Mouse (Mus musculus) forebrain, embryonic 10.5 days (tissue): ENCODE measurements at regions not wholly inside any gene's neighbourhood (a gene's known extent, or its start where the extent isn't known, plus 50 kb on each side); places are given as distances from the start of the nearest gene placed in this dataset.
A peak's percentile ranks its signal among the peaks of the same experiment; 100 is the strongest.

Experiments
- DNase-seq: peaks from one replicate; pipeline ENCODE4 v3.0.0-alpha.2; 2017; ENCODE audit warnings: low spot score; ENCODE audit errors: extremely low spot score
- H3K27ac ChIP-seq: fragments of 300-500 bp; sonication (generic); 2 replicates; pipeline ENCODE4 v1.5.1; 2016; ENCODE audit warnings: mild to moderate bottlenecking
- H3K27me3 ChIP-seq: fragments of 300-500 bp; sonication (generic); 2 replicates; pipeline ENCODE4 v1.6.1; 2016; ENCODE audit warnings: mild to moderate bottlenecking; ENCODE audit not compliant: poor library complexity, severe bottlenecking
- H3K36me3 ChIP-seq: fragments of 300-500 bp; sonication (generic); replicated peaks from 2 replicates; pipeline ENCODE4 v1.6.1; 2016; ENCODE audit warnings: mild to moderate bottlenecking, moderate library complexity
- H3K4me1 ChIP-seq: fragments of 300-500 bp; sonication (generic); 2 replicates; pipeline ENCODE4 v1.6.1; 2016
- H3K4me3 ChIP-seq: fragments of 300-500 bp; sonication (generic); 2 replicates; pipeline ENCODE4 v1.5.1; 2016; ENCODE audit warnings: mild to moderate bottlenecking, moderate library complexity
- H3K9me3 ChIP-seq: fragments of 300-500 bp; sonication (generic); 2 replicates; pipeline ENCODE4 v1.6.1; 2016; ENCODE audit warnings: mild to moderate bottlenecking, moderate library complexity
- WGBS: fragments of 180-500 bp; shearing (Covaris S2); methylation state at CpG from one replicate; pipeline ENCODE4 v1.1.7; 2016; 5-methylcytosine and 5-hydroxymethylcytosine counted together

GRCm38 (mm10) chr10:118501571-118501970 lies 60.7 kb downstream of the Ifng start:
- 88% methylated on average over 3 of the region's 3 CpGs for WGBS
- H3K27me3 ChIP-seq, result no peaks in the 10 kb centered on the region
- H3K4me3 ChIP-seq, result no peak overlapping the region
- H3K4me1 ChIP-seq, result peaks cover 6% of the 10 kb centered on the region
- no peaks in the 10 kb centered on the region for H3K36me3 ChIP-seq
- H3K27ac ChIP-seq, result no peak overlapping the region
- DNase-seq, result no peak
- no peaks in the 10 kb centered on the region for H3K9me3 ChIP-seq

GRCm38 (mm10) chr10:118504811-118505210 lies 64.0 kb downstream of the Ifng start:
- no peak for DNase-seq
- 76% methylated on average over 4 of the region's 4 CpGs for WGBS
- Histone ChIP-seq H3K27ac (no peak overlapping the region), H3K27me3 (no peaks in the 10 kb centered on the region), H3K4me3 (no peak overlapping the region), H3K4me1 (peaks cover 8% of the 10 kb centered on the region), H3K36me3 (no peaks in the 10 kb centered on the region), H3K9me3 (no peaks in the 10 kb centered on the region)

GRCm38 (mm10) chr10:118506154-118506553 lies 65.3 kb downstream of the Ifng start:
- Histone ChIP-seq H3K4me3 (no peak overlapping the region), H3K27ac (0 out of 2 replicates have a peak overlapping the region, but pooled peaks have one; percentile 51), H3K4me1 (peaks cover 8% of the 10 kb centered on the region), H3K9me3 (no peaks in the 10 kb centered on the region), H3K36me3 (no peaks in the 10 kb centered on the region), H3K27me3 (no peaks in the 10 kb centered on the region)
- 61% methylated on average over 4 of the region's 4 CpGs for WGBS
- no peak for DNase-seq

- Histone ChIP-seq H3K4me1 (peaks cover 8% of the 10 kb centered on the region), H3K27me3 (no peaks in the 10 kb centered on the region), H3K27ac (no peak overlapping the region), H3K4me3 (no peak overlapping the region), H3K36me3 (no peaks in the 10 kb centered on the region), H3K9me3 (no peaks in the 10 kb centered on the region)
- DNase-seq, result no peak
- WGBS, result 60% methylated on average over 2 of the region's 2 CpGs
These were observed 66.8 kb downstream of the Ifng start for GRCm38 (mm10) chr10:118507630-118508029.

- no peaks in the 10 kb centered on the region for H3K9me3 ChIP-seq
- H3K27ac ChIP-seq, result no peak overlapping the region
- no peaks in the 10 kb centered on the region for H3K4me1 ChIP-seq
- no peak overlapping the region for H3K4me3 ChIP-seq
- WGBS, result 87% methylated on average over 3 of the region's 3 CpGs
- no peaks in the 10 kb centered on the region for H3K36me3 ChIP-seq
- H3K27me3 ChIP-seq, result no peaks in the 10 kb centered on the region
- DNase-seq, result no peak
These were observed 76.0 kb downstream of the Ifng start for GRCm38 (mm10) chr10:118516839-118517238.

- DNase-seq, result no peak
- H3K4me3 ChIP-seq, result no peak overlapping the region
- WGBS, result 93% methylated on average over 2 of the region's 2 CpGs
- no peaks in the 10 kb centered on the region for H3K4me1 ChIP-seq
- H3K9me3 ChIP-seq, result no peaks in the 10 kb centered on the region
- H3K36me3 ChIP-seq, result no peaks in the 10 kb centered on the region
- H3K27ac ChIP-seq, result no peak overlapping the region
- H3K27me3 ChIP-seq, result no peaks in the 10 kb centered on the region
These were observed 77.1 kb downstream of the Ifng start for GRCm38 (mm10) chr10:118517995-118518394.

- H3K27me3 ChIP-seq, result no peaks in the 10 kb centered on the region
- no peak for DNase-seq
- no peaks in the 10 kb centered on the region for H3K36me3 ChIP-seq
- no peak overlapping the region for H3K27ac ChIP-seq
- H3K9me3 ChIP-seq, result no peaks in the 10 kb centered on the region
- H3K4me3 ChIP-seq, result no peak overlapping the region
- WGBS, result 20% methylated on average over 1 of the region's 1 CpGs
- no peaks in the 10 kb centered on the region for H3K4me1 ChIP-seq
These were observed 105.1 kb downstream of the Ifng start for GRCm38 (mm10) chr10:118545966-118546365.

GRCm38 (mm10) chr10:118550201-118550600 lies 109.4 kb downstream of the Ifng start:
- no peak overlapping the region for H3K4me3 ChIP-seq
- no peaks in the 10 kb centered on the region for H3K4me1 ChIP-seq
- H3K36me3 ChIP-seq, result no peaks in the 10 kb centered on the region
- no peaks in the 10 kb centered on the region for H3K9me3 ChIP-seq
- no peak overlapping the region for H3K27ac ChIP-seq
- no peak for DNase-seq
- WGBS, result 90% methylated on average over 4 of the region's 4 CpGs
- no peaks in the 10 kb centered on the region for H3K27me3 ChIP-seq

- no peak overlapping the region for H3K27ac ChIP-seq
- H3K4me3 ChIP-seq, result no peak overlapping the region
- no peaks in the 10 kb centered on the region for H3K9me3 ChIP-seq
- 82% methylated on average over 6 of the region's 6 CpGs for WGBS
- H3K36me3 ChIP-seq, result no peaks in the 10 kb centered on the region
- no peak for DNase-seq
- no peaks in the 10 kb centered on the region for H3K27me3 ChIP-seq
- H3K4me1 ChIP-seq, result peaks cover under 1% of the 10 kb centered on the region; the same call in 1 of the 2 replicates
These were observed 118.0 kb downstream of the Ifng start for GRCm38 (mm10) chr10:118558848-118559247.

- DNase-seq, result no peak
- Histone ChIP-seq H3K4me3 (no peak overlapping the region), H3K4me1 (peaks cover 7% of the 10 kb centered on the region), H3K9me3 (no peaks in the 10 kb centered on the region), H3K27me3 (no peaks in the 10 kb centered on the region), H3K27ac (no peak overlapping the region), H3K36me3 (no peaks in the 10 kb centered on the region)
- whole genome bisulfite sequencing, result 68% methylated on average over 8 of the region's 8 CpGs
These were observed 123.2 kb downstream of the Ifng start for GRCm38 (mm10) chr10:118564041-118564440.

- no peaks in the 10 kb centered on the region for H3K9me3 ChIP-seq
- WGBS, result 87% methylated on average over 16 of the region's 16 CpGs
- DNase-seq, result no peak
These were observed 123.9 kb downstream of the Ifng start for GRCm38 (mm10) chr10:118564528-118565268.

GRCm38 (mm10) chr10:118568617-118569016 lies 127.8 kb downstream of the Ifng start:
- 87% methylated on average over 10 of the region's 10 CpGs for WGBS
- Histone ChIP-seq H3K9me3 (no peaks in the 10 kb centered on the region), H3K27ac (no peak overlapping the region), H3K4me3 (no peak overlapping the region), H3K4me1 (peaks cover 7% of the 10 kb centered on the region), H3K36me3 (no peaks in the 10 kb centered on the region), H3K27me3 (no peaks in the 10 kb centered on the region)
- no peak for DNase-seq

More at GRCm38 (mm10) chr10:118564528-118565268, 123.9 kb downstream of the Ifng start:
- Histone ChIP-seq H3K4me3 (no peak overlapping the region), H3K36me3 (no peaks in the 10 kb centered on the region), H3K4me1 (peaks cover 7% of the 10 kb centered on the region), H3K27me3 (no peaks in the 10 kb centered on the region), H3K27ac (no peak overlapping the region)

GRCm38 (mm10) chr10:118569424-118569823 lies 128.6 kb downstream of the Ifng start:
- no peaks in the 10 kb centered on the region for H3K27me3 ChIP-seq
- H3K36me3 ChIP-seq, result no peaks in the 10 kb centered on the region
- WGBS, result 76% methylated on average over 8 of the region's 8 CpGs

More at GRCm38 (mm10) chr10:118569424-118569823, 128.6 kb downstream of the Ifng start:
- Histone ChIP-seq H3K4me1 (peaks cover 1% of the 10 kb centered on the region), H3K27ac (no peak overlapping the region), H3K4me3 (no peak overlapping the region), H3K9me3 (no peaks in the 10 kb centered on the region)
- DNase-seq, result no peak
